Mouse (Mus musculus): ENCODE measurements around the gene Zfp784. TPM values are rescaled to one million over a fixed set of nuclear protein-coding genes. Genes with fewer than 3 reads are reported as not detected.

Gene Zfp784
- total and polyA plus RNA-seq, 2 experiments from 2014 or later, result 8.0 to 8.3 TPM

DNA sequence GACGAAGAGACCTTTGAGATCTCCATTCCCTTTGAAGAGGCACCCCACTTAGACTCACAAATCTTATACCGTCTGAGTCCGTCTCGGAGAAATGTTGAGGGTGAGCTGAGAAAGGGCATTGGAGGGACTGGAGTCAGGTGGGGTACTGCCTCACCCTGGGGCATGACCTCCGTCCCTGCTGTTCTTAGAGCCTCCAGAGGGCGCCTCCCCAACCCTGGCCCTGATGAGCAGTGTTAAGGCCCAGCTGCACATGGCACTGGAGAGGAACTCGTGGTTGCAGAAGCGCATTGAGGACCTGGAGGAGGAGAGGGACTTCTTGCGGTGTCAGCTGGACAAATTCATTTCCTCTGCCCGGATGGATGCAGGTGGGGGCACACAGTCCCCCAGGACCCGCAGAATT is 19.6 kb upstream of the Zfp784 start:
- H3K4me3 ChIP-seq (ENCODE audit: low read depth, low read length), result no peak overlapping the region
- no peak for DNase-seq (ENCODE audit: low spot score)
- no peak overlapping the region for H3K4me2 ChIP-seq (ENCODE audit: low read depth, low read length)
- H3K27me3 ChIP-seq (ENCODE audit: control insufficient read depth, insufficient read depth, low read length), result peaks cover 57% of the 10 kb centered on the region
- H3K36me3 ChIP-seq (replicated peaks; ENCODE audit: control insufficient read depth, insufficient read depth, low read length), result no peaks in the 10 kb centered on the region
- no peaks in the 10 kb centered on the region for H3K9me3 ChIP-seq (replicated peaks; ENCODE audit: control insufficient read depth, low read length)
- no peak overlapping the region for H3K27ac ChIP-seq (ENCODE audit: low read depth)
- H3K4me1 ChIP-seq (ENCODE audit: control insufficient read depth, insufficient read depth), result peaks cover 8% of the 10 kb centered on the region
- no peak overlapping the region for H3K9ac ChIP-seq (replicated peaks; ENCODE audit: low read depth, low read length)
- WGBS, result 36% methylated on average over 11 of the region's 11 CpGs
- no peak for ATAC-seq (ENCODE audit: insufficient read depth, low read depth)
- no peak for TF ChIP-seq CTCF (IDR thresholded peaks at IDR 0.05; ENCODE audit: low read depth)
- TF ChIP-seq EP300 (IDR thresholded peaks at IDR 0.05; ENCODE audit: low read depth), result no peak

DNA sequence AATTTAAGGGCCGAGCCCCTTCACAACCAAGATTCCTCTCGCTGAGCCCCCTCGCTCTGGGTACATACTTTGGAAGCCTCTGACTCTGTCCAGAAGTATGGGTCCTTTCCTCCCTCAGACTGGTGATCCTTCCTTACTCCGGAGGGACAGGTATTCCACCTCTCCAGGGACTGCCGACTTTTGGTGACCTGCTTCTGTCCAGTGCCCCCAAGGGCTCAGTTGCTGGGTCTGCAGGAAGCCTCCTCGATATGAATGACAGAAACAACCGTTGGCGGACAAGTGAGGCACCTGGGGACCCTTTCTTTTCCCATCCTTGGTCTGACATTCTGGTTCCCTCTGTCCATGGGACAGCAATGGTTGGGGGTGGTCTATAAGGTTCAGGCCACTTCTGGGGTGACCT is 19.1 kb upstream of the Zfp784 start:
- WGBS, result 32% methylated on average over 8 of the region's 8 CpGs
- Histone ChIP-seq H3K4me3 (ENCODE audit: low read depth, low read length) (no peak overlapping the region; the same call in 1 of the 2 replicates), H3K4me1 (ENCODE audit: control insufficient read depth, insufficient read depth) (peaks cover 11% of the 10 kb centered on the region), H3K27ac (ENCODE audit: low read depth) (no peak overlapping the region), H3K27me3 (ENCODE audit: control insufficient read depth, insufficient read depth, low read length) (peaks cover 61% of the 10 kb centered on the region), H3K36me3 (replicated peaks; ENCODE audit: control insufficient read depth, insufficient read depth, low read length) (no peaks in the 10 kb centered on the region), H3K9me3 (replicated peaks; ENCODE audit: control insufficient read depth, low read length) (no peaks in the 10 kb centered on the region), H3K4me2 (ENCODE audit: low read depth, low read length) (no peak overlapping the region), H3K9ac (replicated peaks; ENCODE audit: low read depth, low read length) (no peak overlapping the region)
- DNase-seq (ENCODE audit: low spot score), result no peak
- ATAC-seq (ENCODE audit: insufficient read depth, low read depth), result no peak
- TF ChIP-seq EP300 (IDR thresholded peaks at IDR 0.05; ENCODE audit: low read depth) (no peak), CTCF (IDR thresholded peaks at IDR 0.05; ENCODE audit: low read depth) (no peak)

DNA sequence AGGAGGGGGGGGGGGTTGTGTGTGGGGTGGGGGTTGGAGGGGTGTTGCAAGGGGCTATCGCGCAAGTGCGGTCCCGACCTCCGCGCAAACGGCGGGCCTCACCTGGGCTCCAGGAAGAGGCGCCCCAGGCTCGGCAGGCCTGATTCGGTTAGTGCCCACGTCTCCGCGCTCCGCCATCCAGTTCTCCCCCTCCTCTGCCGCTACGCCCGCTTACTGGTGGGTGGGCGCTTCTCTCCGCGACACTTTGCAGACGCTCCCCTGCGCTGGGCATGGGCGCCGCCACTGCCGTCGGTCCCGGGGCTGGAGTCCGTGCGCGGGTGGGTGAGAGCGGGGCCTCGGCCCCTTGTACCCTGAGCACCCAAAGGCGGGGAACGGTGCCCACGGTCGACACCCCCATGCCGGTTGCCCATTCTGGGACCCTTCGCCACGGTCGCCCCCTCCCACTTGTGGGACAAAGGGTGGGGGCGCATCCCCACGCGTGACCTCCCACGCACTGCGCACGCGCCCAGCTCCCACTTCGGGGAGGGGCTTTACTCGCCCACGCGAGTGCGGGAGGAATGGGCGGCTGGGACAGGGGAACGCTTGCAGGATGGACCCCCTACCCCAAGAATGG is 18.5 kb upstream of the Zfp784 start:
- 2% methylated on average over 52 of the region's 55 CpGs for WGBS
- Histone ChIP-seq H3K4me2 (ENCODE audit: low read depth, low read length) (peak overlapping the region; percentile 55), H3K27ac (ENCODE audit: low read depth) (no peak overlapping the region), H3K4me3 (ENCODE audit: low read depth, low read length) (peak overlapping the region; percentile 33), H3K27me3 (ENCODE audit: control insufficient read depth, insufficient read depth, low read length) (peaks cover 65% of the 10 kb centered on the region), H3K4me1 (ENCODE audit: control insufficient read depth, insufficient read depth) (peaks cover 14% of the 10 kb centered on the region), H3K36me3 (replicated peaks; ENCODE audit: control insufficient read depth, insufficient read depth, low read length) (no peaks in the 10 kb centered on the region), H3K9ac (replicated peaks; ENCODE audit: low read depth, low read length) (peak overlapping the region; percentile 21; the same call in 1 of the 2 replicates), H3K9me3 (replicated peaks; ENCODE audit: control insufficient read depth, low read length) (no peaks in the 10 kb centered on the region)
- ATAC-seq (ENCODE audit: insufficient read depth, low read depth) (no peak), DNase-seq (ENCODE audit: low spot score) (no peak)
- TF ChIP-seq CTCF (IDR thresholded peaks at IDR 0.05; ENCODE audit: low read depth), result no peak
- no peak for TF ChIP-seq EP300 (IDR thresholded peaks at IDR 0.05; ENCODE audit: low read depth)

DNA sequence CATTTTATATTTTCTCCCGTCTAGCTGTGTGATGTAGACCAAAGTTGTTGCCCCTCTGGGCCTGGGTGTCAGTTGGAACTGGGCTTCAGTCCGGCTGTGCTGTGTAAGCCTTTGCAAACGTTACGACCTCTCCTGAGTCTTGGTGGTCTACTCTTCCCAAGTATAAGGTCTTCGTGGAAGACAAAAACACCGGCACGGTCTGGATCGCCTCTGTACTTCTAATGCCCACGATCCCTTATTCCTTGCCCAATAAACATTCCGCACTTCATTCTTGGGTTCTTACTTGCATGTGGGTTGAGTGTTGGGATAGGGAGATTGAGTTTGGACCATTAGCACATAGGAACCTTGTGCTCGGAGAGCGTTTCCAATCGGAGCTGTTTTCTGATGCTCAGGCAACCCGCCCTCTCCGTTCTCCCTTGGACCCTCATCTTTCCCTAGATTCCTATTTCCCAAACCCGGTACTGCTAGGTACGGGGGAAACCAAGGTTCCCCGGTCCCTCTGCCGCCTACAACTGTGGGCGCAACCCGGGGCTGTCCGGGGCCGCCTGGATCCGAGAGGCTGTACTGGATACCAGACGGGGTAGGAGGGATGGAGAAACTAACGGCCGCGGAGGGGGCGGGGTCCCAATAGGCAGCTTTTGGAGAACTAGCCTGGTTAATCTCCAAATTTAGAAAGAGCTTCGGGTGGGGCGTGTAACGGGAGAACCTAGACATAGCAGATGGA is 15.4 kb upstream of the Zfp784 start:
- Histone ChIP-seq H3K27ac (ENCODE audit: low read depth) (no peak overlapping the region), H3K27me3 (ENCODE audit: control insufficient read depth, insufficient read depth, low read length) (peaks cover 65% of the 10 kb centered on the region), H3K4me3 (ENCODE audit: low read depth, low read length) (peak overlapping the region; percentile 67), H3K9ac (replicated peaks; ENCODE audit: low read depth, low read length) (no peak overlapping the region), H3K4me2 (ENCODE audit: low read depth, low read length) (peak overlapping the region; percentile 92), H3K4me1 (ENCODE audit: control insufficient read depth, insufficient read depth) (peaks cover 15% of the 10 kb centered on the region), H3K36me3 (replicated peaks; ENCODE audit: control insufficient read depth, insufficient read depth, low read length) (no peaks in the 10 kb centered on the region), H3K9me3 (replicated peaks; ENCODE audit: control insufficient read depth, low read length) (no peaks in the 10 kb centered on the region)
- WGBS, result 12% methylated on average over 32 of the region's 32 CpGs
- no peak for TF ChIP-seq EP300 (IDR thresholded peaks at IDR 0.05; ENCODE audit: low read depth)
- no peak for TF ChIP-seq CTCF (IDR thresholded peaks at IDR 0.05; ENCODE audit: low read depth)
- ATAC-seq (ENCODE audit: insufficient read depth, low read depth) (no peak), DNase-seq (ENCODE audit: low spot score) (no peak)

DNA sequence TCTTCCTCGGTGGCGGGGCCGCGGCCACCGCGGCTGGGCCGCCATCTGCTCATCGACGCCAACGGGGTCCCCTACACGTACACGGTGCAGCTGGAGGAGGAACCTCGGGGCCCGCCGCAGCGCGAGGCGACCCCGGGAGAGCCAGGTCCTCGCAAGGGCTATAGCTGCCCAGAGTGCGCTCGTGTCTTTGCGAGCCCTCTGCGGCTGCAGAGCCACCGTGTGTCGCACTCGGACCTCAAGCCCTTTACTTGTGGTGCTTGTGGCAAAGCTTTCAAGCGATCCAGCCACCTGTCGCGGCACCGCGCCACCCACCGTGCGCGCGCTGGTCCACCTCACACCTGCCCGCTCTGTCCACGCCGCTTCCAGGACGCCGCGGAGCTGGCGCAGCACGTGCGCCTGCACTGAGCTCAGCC is 14.7 kb upstream of the Zfp784 start:
- DNase-seq (ENCODE audit: low spot score), result no peak
- Histone ChIP-seq H3K27ac (ENCODE audit: low read depth) (no peak overlapping the region), H3K4me2 (ENCODE audit: low read depth, low read length) (peak overlapping the region; percentile 92), H3K9ac (replicated peaks; ENCODE audit: low read depth, low read length) (peak overlapping the region; percentile 36), H3K4me1 (ENCODE audit: control insufficient read depth, insufficient read depth) (peaks cover 15% of the 10 kb centered on the region), H3K36me3 (replicated peaks; ENCODE audit: control insufficient read depth, insufficient read depth, low read length) (no peaks in the 10 kb centered on the region), H3K4me3 (ENCODE audit: low read depth, low read length) (peak overlapping the region; percentile 67), H3K27me3 (ENCODE audit: control insufficient read depth, insufficient read depth, low read length) (peaks cover 59% of the 10 kb centered on the region), H3K9me3 (replicated peaks; ENCODE audit: control insufficient read depth, low read length) (no peaks in the 10 kb centered on the region)
- TF ChIP-seq CTCF (IDR thresholded peaks at IDR 0.05; ENCODE audit: low read depth) (no peak), EP300 (IDR thresholded peaks at IDR 0.05; ENCODE audit: low read depth) (no peak)
- WGBS, result 8% methylated on average over 41 of the region's 45 CpGs
- ATAC-seq (ENCODE audit: insufficient read depth, low read depth), result no peak

Data from heart, postnatal 0 days (tissue).